Mouse (Mus musculus) layer of hippocampus, adult 18-20 months (tissue): Measurements from ENCODE around the gene Ehd1. TPM values are rescaled to one million over a fixed set of nuclear protein-coding genes. Genes with fewer than 3 reads are reported as not detected.
A peak's percentile ranks its signal among the peaks of the same experiment; 100 is the strongest.

ENCODE experiments used
- DNase-seq, 2 experiments: peaks; one replicate each; pipeline ENCODE4 v3.0.0; 2022; ENCODE audit warnings: low spot score in 2 of 2
- total RNA-seq, 2 experiments: library from RNA; stranded (reverse); gene quantifications; 2 replicates each; pipeline ENCODE4 v1.2.3; 2021

The Ehd1 gene
- total RNA-seq, 2 experiments from 2014 or later = 86.6 to 88.0 TPM

DNA sequence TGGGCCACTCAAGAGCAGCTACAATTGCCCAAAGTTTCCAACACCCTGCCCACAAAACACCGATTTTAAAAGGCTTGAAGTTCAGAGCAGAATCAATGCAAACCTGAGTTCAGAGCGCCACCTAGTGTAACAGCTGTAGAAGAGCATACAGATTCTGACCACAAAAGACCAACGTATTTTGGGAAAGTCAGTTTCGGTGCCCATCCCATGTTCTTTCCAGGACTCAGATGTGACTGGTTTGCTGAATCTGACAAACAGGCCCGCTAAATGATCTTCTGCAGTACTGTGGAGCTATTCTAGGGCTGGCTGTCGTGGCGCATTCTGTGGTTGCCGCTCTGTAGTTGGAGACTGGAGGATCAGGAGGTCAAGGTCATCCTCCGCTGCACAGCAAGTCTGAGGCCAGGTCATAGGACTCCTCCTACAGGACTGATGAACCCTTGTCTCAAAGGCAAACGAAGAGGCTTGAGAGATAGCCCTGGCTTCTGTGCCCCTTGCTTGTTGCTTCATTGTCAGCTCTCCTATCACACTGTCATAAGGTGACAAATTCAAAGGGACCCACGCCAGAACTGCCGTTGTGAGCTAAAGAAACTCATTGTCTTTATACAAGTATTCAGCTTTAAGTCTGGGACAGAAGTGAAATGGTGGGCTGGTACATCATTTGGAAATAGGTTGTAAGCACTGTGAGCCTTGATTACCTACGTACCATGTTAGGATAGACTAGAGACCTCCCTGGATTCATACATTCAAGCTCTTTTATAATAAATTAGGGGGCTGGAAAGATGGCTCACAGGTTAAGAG is 55.4 kb downstream of the Ehd1 start:
- peak; percentile 53 to 61 for DNase-seq

DNA sequence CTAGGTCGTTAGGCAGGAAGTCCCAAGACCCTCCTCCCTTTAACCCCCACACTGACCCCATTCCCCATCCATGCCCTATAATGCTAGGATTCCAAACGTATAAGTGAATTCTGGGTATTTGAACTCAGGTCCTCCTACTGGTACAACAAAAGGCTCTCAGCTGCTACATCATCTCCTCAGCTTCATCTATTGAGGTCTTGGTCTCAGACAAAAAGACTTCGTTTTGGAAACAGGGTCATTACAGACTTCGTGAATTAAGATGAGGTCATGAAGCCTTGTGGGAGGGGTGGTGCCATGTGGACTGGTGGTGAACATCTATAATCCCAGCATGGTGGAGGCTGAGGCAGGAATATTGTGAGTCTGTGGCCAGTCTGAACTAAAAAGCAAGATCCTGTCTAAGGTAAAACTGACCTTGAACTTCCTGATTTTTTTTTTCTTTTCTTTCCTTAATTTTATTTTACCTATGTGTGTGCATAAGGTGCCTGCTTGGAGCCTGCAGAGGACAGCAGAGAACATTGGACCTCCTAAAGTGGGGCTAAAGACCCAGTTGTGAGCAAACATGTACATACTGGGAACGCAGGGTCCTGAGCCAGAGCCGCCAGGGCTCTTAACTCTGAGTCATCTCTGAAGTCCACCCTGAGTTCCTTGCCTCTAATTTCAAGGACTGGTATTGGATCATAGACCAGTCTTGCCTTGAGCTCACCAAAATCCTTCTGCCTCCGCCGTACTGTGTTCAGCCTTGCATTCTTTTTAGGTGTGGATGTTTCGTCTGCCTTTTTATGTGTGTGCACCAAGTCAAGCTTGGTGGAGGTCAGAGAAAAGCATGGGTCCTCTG is 57.5 kb downstream of the Ehd1 start:
- DNase-seq = no peak

- DNase-seq = peak; percentile 97 to 99
Observed at GRCm38 (mm10) chr19:6334673-6335457, 58.3 kb downstream of the Ehd1 start, which contains the start of gene Men1. TSS of gene Men1 (plus strand) at chr19:6334979.

DNA sequence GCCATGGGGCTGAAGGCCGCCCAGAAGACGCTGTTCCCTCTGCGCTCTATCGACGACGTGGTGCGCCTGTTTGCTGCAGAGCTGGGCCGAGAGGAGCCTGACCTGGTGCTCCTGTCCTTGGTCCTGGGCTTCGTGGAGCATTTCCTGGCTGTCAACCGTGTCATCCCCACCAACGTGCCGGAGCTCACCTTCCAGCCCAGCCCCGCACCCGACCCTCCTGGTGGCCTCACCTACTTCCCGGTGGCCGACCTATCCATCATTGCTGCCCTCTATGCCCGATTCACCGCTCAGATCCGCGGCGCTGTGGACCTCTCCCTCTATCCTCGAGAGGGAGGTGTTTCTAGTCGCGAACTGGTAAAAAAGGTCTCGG is 58.9 kb downstream of the Ehd1 start:
- no peak for DNase-seq

GRCm38 (mm10) chr19:6336920-6337319 is 60.4 kb downstream of the Ehd1 start:
- no peak for DNase-seq

DNA sequence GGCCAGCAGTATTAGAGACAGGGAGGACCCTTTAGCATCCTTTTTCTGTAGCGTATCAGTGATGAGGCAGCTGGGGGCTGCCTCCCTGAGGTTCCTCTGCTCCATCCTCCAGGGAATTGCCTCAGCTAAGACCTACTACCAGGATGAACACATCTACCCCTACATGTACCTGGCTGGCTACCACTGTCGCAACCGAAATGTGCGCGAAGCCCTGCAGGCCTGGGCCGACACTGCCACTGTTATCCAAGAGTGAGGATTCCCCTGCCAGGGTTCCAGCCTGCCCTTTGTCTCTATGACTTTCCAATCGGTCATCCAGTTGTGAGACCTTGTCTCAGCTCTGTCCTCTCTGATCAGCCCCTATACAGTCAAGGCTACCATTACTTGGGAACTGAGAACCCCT is 61.6 kb downstream of the Ehd1 start:
- DNase-seq = no peak

- DNase-seq = no peak
Observed at GRCm38 (mm10) chr19:6338716-6339115, 62.2 kb downstream of the Ehd1 start.

- DNase-seq = no peak
Observed at GRCm38 (mm10) chr19:6339191-6339590, 62.7 kb downstream of the Ehd1 start.

DNA sequence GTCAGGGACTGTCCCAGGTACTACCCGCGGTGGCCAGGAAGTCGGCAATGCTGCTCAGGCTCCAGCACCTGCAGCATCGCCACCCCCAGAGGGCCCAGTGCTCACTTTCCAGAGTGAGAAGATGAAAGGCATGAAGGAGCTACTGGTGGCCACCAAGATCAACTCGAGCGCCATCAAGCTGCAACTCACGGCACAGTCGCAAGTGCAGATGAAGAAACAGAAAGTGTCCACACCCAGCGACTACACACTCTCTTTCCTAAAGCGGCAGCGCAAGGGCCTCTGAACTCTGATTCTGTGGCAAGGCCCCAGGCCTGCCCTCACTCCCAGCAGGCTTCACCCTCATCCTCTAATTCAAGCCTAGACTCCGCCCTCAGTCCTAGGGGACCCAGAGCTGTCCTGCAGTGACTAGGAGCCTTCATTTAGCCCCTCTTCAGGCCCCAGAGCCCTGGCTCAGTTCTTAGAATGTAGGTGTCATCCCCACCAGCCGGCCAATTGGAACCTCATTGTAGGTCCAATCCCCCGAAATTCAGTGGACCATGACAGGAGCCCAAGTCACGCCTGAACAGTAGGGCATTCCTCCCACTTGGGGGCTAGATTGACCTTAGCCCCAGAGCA is 63.5 kb downstream of the Ehd1 start:
- no peak for DNase-seq

GRCm38 (mm10) chr19:6340524-6341452 is 64.3 kb downstream of the Ehd1 start, which contains the start of gene Map4k2:
TSS of gene Map4k2 (plus strand) at chr19:6341135.
- peak; percentile 70 to 77 for DNase-seq

DNA sequence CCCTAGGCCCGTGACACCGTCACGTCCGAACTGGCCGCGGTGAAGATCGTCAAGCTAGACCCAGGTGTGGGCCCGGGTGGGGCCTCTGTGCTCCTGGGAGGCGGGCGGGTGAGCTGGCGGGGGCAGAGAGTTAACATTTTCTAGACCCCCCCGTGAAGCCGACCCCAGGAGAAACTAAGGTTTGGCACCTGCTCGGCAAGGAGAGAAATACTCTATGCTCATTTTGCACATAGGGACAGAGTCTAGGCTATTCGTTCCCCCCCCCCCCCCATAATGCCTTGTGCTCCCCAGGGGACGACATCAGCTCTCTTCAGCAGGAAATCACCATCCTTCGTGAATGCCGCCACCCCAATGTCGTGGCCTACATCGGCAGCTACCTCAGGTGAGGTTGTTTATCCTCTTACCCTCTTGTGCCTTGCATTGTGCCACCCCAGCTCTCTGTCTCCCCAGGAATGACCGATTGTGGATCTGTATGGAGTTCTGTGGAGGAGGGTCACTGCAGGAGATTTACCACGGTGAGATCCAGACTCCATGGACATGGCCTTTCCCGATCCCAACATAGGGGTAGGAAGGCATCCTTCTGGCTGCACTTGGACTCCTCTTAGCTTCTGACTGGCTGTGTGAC is 65.0 kb downstream of the Ehd1 start:
- DNase-seq = no peak

DNA sequence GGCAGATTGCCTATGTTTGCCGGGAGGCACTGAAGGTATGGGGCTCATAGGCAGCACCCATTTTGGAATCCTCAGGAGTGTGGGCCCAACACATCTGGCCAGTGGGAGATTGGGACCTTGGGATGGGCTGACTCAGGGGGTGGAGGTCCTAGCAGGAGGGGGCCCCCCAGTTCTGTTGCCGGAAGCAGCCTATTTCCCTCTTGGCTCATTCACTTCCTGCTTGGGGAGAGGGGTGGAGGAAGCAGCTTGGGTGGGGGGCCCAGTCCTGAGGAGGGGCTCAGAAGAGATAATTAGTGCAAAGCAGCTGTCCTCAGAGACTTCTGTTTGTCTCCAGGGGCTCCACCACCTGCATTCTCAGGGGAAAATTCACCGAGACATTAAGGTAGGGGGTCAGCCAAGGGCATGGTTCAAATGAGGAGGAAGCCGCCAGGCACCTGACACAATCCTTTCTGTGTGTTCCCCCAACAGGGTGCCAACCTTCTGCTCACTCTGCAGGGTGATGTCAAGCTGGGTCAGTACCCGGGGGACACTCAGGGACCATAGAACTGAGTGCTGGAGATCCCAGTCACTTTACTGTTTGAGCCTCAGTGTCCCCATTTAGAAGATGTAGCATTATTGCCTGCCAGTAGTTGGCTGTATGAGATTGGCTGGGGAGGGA is 65.9 kb downstream of the Ehd1 start:
- no peak for DNase-seq

GRCm38 (mm10) chr19:6343066-6343925 is 66.8 kb downstream of the Ehd1 start:
- no peak for DNase-seq

- no peak for DNase-seq
Observed at GRCm38 (mm10) chr19:6343996-6344395, 67.5 kb downstream of the Ehd1 start.

GRCm38 (mm10) chr19:6346023-6346422 is 69.5 kb downstream of the Ehd1 start:
- DNase-seq = no peak

GRCm38 (mm10) chr19:6346661-6347060 is 70.1 kb downstream of the Ehd1 start:
- DNase-seq = no peak

DNA sequence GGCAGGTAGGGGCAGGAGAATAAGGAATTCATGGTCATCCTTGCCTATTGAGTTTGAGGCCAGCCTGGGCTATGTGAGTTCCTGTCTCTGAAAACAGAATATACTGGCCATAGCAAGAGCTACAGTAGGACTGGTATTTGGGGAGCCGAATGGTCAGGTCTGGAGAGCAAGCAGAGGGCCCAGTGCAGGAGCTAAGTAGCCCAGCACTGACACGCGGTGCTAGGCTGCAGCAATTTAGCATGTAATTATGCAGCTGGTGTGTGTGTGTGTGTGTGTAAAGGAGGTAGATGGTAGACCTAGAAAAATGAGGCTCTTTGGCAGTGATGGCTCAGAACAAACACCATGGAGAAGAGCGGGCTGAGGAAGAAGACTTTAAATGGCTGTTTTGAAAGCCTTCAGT is 71.1 kb downstream of the Ehd1 start:
- DNase-seq = no peak

DNA sequence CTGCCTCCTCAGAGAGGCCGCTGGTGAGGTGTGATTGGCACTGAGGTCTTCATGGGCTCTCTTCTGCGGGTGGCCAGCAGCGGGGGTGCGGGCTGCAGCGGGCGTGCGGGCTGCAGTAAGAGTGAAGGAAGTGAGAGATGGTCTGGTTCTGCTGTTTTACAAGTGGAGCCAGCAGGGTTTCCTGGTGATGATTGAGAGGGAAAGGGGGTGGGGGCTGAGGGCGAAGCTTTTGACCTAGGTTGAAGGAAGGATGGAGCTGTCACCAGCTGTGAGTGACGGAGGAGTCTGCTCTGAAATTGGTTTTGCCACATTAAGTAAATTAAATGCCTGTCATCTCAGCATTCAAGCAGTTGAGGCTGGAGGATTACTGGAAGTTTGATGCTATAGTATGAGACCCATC is 72.2 kb downstream of the Ehd1 start:
- no peak for DNase-seq
